Mouse (Mus musculus): ENCODE results near the gene Pi16.

GRCm38 (mm10) chr17:29365105-29365621 lies 47.7 kb downstream of the Pi16 start:
- TF ChIP-seq HCFC1 (IDR thresholded peaks at IDR 0.05; ENCODE audit: borderline replicate concordance, insufficient read depth, low read length), result no peak
- TF ChIP-seq ZC3H11A (IDR thresholded peaks at IDR 0.05; ENCODE audit: borderline replicate concordance, low read depth, low read length), result no peak
- no peak for TF ChIP-seq CHD2 (IDR thresholded peaks at IDR 0.05; ENCODE audit: low read depth, low read length)
- no peak for TF ChIP-seq ZNF384 (IDR thresholded peaks at IDR 0.05; ENCODE audit: low read depth, low read length)
